In genomic region chr4:41760288-41760721, GRCm38 (mm10) we compare ENCODE assay signal across 8 mouse cellular contexts. TPM values are rescaled to one million over a fixed set of nuclear protein-coding genes. Genes with fewer than 3 reads are reported as not detected.
DNase-seq lines count a peak whose midpoint lies in the region; ATAC-seq and TF ChIP-seq lines count a peak whose summit lies in the region.

No protein-coding gene starts in this region.

- peak; percentile 90 for DNase-seq in ES-CJ7 (ENCODE audit: low read depth, low spot score)
- peak; percentile 89 for DNase-seq in brain, embryonic 14.5 days (ENCODE audit: low read depth)
- DNase-seq in kidney, postnatal 10 days = peak; percentile 95
- peak; percentile 90 for DNase-seq in testis, postnatal 14 days (ENCODE audit: low spot score)

- peak overlapping the region; percentile 49 to 62 for H3K4me3 ChIP-seq in heart, embryonic 14.5 days (ENCODE audit: control insufficient read depth in 1 of 2, insufficient read depth in 1 of 2, low read depth in 1 of 2, low read length in 2 of 2)
- H3K4me3 ChIP-seq in liver, embryonic 15.5 days (replicated peaks) = peak overlapping the region; percentile 44
- H3K4me3 ChIP-seq in neural tube, embryonic 12.5 days = peak overlapping the region; percentile 36

- H3K27me3 ChIP-seq in heart, embryonic 14.5 days (ENCODE audit: control insufficient read depth, insufficient read depth, low read length) = no peaks in the 10 kb centered on the region
- H3K27me3 ChIP-seq in liver, embryonic 15.5 days = no peaks in the 10 kb centered on the region
- no peaks in the 10 kb centered on the region for H3K27me3 ChIP-seq in neural tube, embryonic 12.5 days (replicated peaks)

- WGBS in heart, embryonic 14.5 days = 2% methylated on average over 14 of the region's 15 CpGs
- WGBS in liver, embryonic 15.5 days (ENCODE audit: insufficient replicate concordance) = under 1% methylated on average over 15 of the region's 15 CpGs
- WGBS in neural tube, embryonic 12.5 days = 2% methylated on average over 15 of the region's 15 CpGs

- peak overlapping the region; percentile 96 to 98 for H3K27ac ChIP-seq in heart, embryonic 14.5 days (replicated peaks in 1 of 2; ENCODE audit: control insufficient read depth in 1 of 2, insufficient read depth in 1 of 2, low read depth in 2 of 2, low read length in 2 of 2)
- H3K27ac ChIP-seq in liver, embryonic 15.5 days (replicated peaks) = peak overlapping the region; percentile 84
- H3K27ac ChIP-seq in neural tube, embryonic 12.5 days = no peak overlapping the region

- TF ChIP-seq POLR2A in brain, embryonic 14.5 days (IDR thresholded peaks at IDR 0.05; ENCODE audit: borderline replicate concordance, extremely low read depth, insufficient read depth, insufficient read length, poor library complexity, severe bottlenecking) = 0 out of 2 replicates have a peak, but pooled peaks have one; percentile 28

- H3K9ac ChIP-seq in heart, embryonic 14.5 days (ENCODE audit: low read length) = peak overlapping the region; percentile 72
- peak overlapping the region; percentile 29 for H3K9ac ChIP-seq in liver, embryonic 15.5 days
- peak overlapping the region; percentile 50 for H3K9ac ChIP-seq in neural tube, embryonic 12.5 days

- peaks cover 30 to 46% of the 10 kb centered on the region in 2 experiments for H3K4me1 ChIP-seq in heart, embryonic 14.5 days (ENCODE audit: control insufficient read depth in 2 of 2, insufficient read depth in 2 of 2, low read length in 2 of 2)
- H3K4me1 ChIP-seq in liver, embryonic 15.5 days (replicated peaks) = peaks cover 62% of the 10 kb centered on the region
- peaks cover 19% of the 10 kb centered on the region for H3K4me1 ChIP-seq in neural tube, embryonic 12.5 days

- H3K36me3 ChIP-seq in heart, embryonic 14.5 days (ENCODE audit: control insufficient read depth, insufficient read depth, low read length) = peaks cover 28% of the 10 kb centered on the region
- peaks cover 24% of the 10 kb centered on the region for H3K36me3 ChIP-seq in liver, embryonic 15.5 days (replicated peaks)
- no peaks in the 10 kb centered on the region for H3K36me3 ChIP-seq in neural tube, embryonic 12.5 days

- H3K9me3 ChIP-seq in heart, embryonic 14.5 days (ENCODE audit: control insufficient read depth, low read length) = no peaks in the 10 kb centered on the region
- H3K9me3 ChIP-seq in liver, embryonic 15.5 days (replicated peaks) = no peaks in the 10 kb centered on the region
- H3K9me3 ChIP-seq in neural tube, embryonic 12.5 days = no peaks in the 10 kb centered on the region

- peak overlapping the region; percentile 79 for H3K4me2 ChIP-seq in heart, embryonic 14.5 days (ENCODE audit: low read length)
- H3K4me2 ChIP-seq in liver, embryonic 15.5 days = peak overlapping the region; percentile 63
- H3K4me2 ChIP-seq in neural tube, embryonic 12.5 days (replicated peaks) = peak overlapping the region; percentile 60

- peak; percentile 51 for ATAC-seq in erythroblast, adult 5-6 weeks (replicated peaks; ENCODE audit: low FRiP score, poor library complexity, severe bottlenecking)
- peak; percentile 92 for ATAC-seq in heart, embryonic 14.5 days (ENCODE audit: insufficient number of reproducible peaks, insufficient read depth, low FRiP score, low read depth)
- ATAC-seq in liver, embryonic 15.5 days (ENCODE audit: insufficient read depth) = peak; percentile 88
- ATAC-seq in neural tube, embryonic 12.5 days (ENCODE audit: low FRiP score, low read depth) = peak; percentile 83

- TF ChIP-seq CTCF in brain, embryonic 14.5 days (IDR thresholded peaks at IDR 0.05; ENCODE audit: borderline replicate concordance, extremely low read depth, insufficient read depth, insufficient read length) = no peak

RNA-seq across cellular contexts. Expression of gene Sigmar1, which starts 4.3 kb away (rescaled TPM):
- 55.7 and 60.0 TPM in 2 replicates for polyA plus RNA-seq in brain, embryonic 14.5 days (2012; rRNA removed)
- 1.7 and 14.8 TPM in 2 replicates for total RNA-seq in erythroblast, adult 5-6 weeks (2015; ENCODE audit: low replicate concordance)
- total RNA-seq in erythroblast, adult 5-6 weeks (2017; ENCODE audit: low replicate concordance) = 7.2 and 9.6 TPM in 2 replicates
- polyA plus RNA-seq in heart, embryonic 14.5 days (2014; fragmentation: Nextera tagmentation; extraction: Ambion mirVana) = 56.8 and 57.0 TPM in 2 replicates
- polyA plus RNA-seq in liver, embryonic 15.5 days (2015; fragmentation: Nextera tagmentation; extraction: Ambion mirVana) = 47.3 and 59.1 TPM in 2 replicates
- 60.7 and 63.7 TPM in 2 replicates for polyA plus RNA-seq in neural tube, embryonic 12.5 days (2016; fragmentation: Nextera tagmentation; extraction: Ambion mirVana)

RNA-seq across cellular contexts. Expression of gene Galt, which starts 5.3 kb away (rescaled TPM):
- 75.4 and 84.6 TPM in 2 replicates for polyA plus RNA-seq in brain, embryonic 14.5 days (2012; rRNA removed)
- total RNA-seq in erythroblast, adult 5-6 weeks (2015; ENCODE audit: low replicate concordance) = 4.0 and 5.0 TPM in 2 replicates
- 1.3 and 2.1 TPM in 2 replicates for total RNA-seq in erythroblast, adult 5-6 weeks (2017; ENCODE audit: low replicate concordance)
- 59.6 and 63.7 TPM in 2 replicates for polyA plus RNA-seq in heart, embryonic 14.5 days (2014; fragmentation: Nextera tagmentation; extraction: Ambion mirVana)
- polyA plus RNA-seq in liver, embryonic 15.5 days (2015; fragmentation: Nextera tagmentation; extraction: Ambion mirVana) = 29.9 and 36.0 TPM in 2 replicates
- polyA plus RNA-seq in neural tube, embryonic 12.5 days (2016; fragmentation: Nextera tagmentation; extraction: Ambion mirVana) = 25.2 and 27.3 TPM in 2 replicates

RNA-seq across cellular contexts. Expression of gene Ccl27a, which starts 13.7 kb away (rescaled TPM):
- polyA plus RNA-seq in brain, embryonic 14.5 days (2012; rRNA removed) = 314 and 480 TPM in 2 replicates
- 4.2 TPM in 1 of 2 replicates, not detected in the other for total RNA-seq in erythroblast, adult 5-6 weeks (2015; ENCODE audit: low replicate concordance)
- total RNA-seq in erythroblast, adult 5-6 weeks (2017; ENCODE audit: low replicate concordance) = 3.2 and 3.9 TPM in 2 replicates
- polyA plus RNA-seq in heart, embryonic 14.5 days (2014; fragmentation: Nextera tagmentation; extraction: Ambion mirVana) = 49.2 and 55.5 TPM in 2 replicates
- 7.3 and 8.2 TPM in 2 replicates for polyA plus RNA-seq in liver, embryonic 15.5 days (2015; fragmentation: Nextera tagmentation; extraction: Ambion mirVana)
- 133 and 136 TPM in 2 replicates for polyA plus RNA-seq in neural tube, embryonic 12.5 days (2016; fragmentation: Nextera tagmentation; extraction: Ambion mirVana)

RNA-seq across cellular contexts. Expression of gene Arid3c, which starts 29.4 kb away (rescaled TPM):
- polyA plus RNA-seq in brain, embryonic 14.5 days (2012; rRNA removed) = 0.40 and 0.57 TPM in 2 replicates
- total RNA-seq in erythroblast, adult 5-6 weeks (2015; ENCODE audit: low replicate concordance) = not detected in 2 replicates
- total RNA-seq in erythroblast, adult 5-6 weeks (2017; ENCODE audit: low replicate concordance) = not detected in 2 replicates
- polyA plus RNA-seq in heart, embryonic 14.5 days (2014; fragmentation: Nextera tagmentation; extraction: Ambion mirVana) = not detected in 2 replicates
- not detected in 2 replicates for polyA plus RNA-seq in liver, embryonic 15.5 days (2015; fragmentation: Nextera tagmentation; extraction: Ambion mirVana)
- 1.4 and 1.5 TPM in 2 replicates for polyA plus RNA-seq in neural tube, embryonic 12.5 days (2016; fragmentation: Nextera tagmentation; extraction: Ambion mirVana)

RNA-seq across cellular contexts. Expression of gene Dctn3, which starts 37.3 kb away (rescaled TPM):
- polyA plus RNA-seq in brain, embryonic 14.5 days (2012; rRNA removed) = 157 and 186 TPM in 2 replicates
- 22.8 and 26.7 TPM in 2 replicates for total RNA-seq in erythroblast, adult 5-6 weeks (2015; ENCODE audit: low replicate concordance)
- 30.0 and 37.1 TPM in 2 replicates for total RNA-seq in erythroblast, adult 5-6 weeks (2017; ENCODE audit: low replicate concordance)
- 122 and 134 TPM in 2 replicates for polyA plus RNA-seq in heart, embryonic 14.5 days (2014; fragmentation: Nextera tagmentation; extraction: Ambion mirVana)
- 64.1 and 67.2 TPM in 2 replicates for polyA plus RNA-seq in liver, embryonic 15.5 days (2015; fragmentation: Nextera tagmentation; extraction: Ambion mirVana)
- 225 and 233 TPM in 2 replicates for polyA plus RNA-seq in neural tube, embryonic 12.5 days (2016; fragmentation: Nextera tagmentation; extraction: Ambion mirVana)
